Mouse (Mus musculus) C2C12 (cell line): ENCODE results near the gene Zc3h10.

Experiments used
- CTCF ChIP-seq: IDR thresholded peaks from one replicate; pipeline ENCODE4 v1.5.1; 2011; ENCODE audit not compliant: control insufficient read depth, insufficient read depth, insufficient read length
- MYOD1 ChIP-seq: IDR thresholded peaks from one replicate; pipeline ENCODE4 v1.6.1; 2011; ENCODE audit warnings: low read depth; ENCODE audit not compliant: control insufficient read depth, insufficient read length
- MYOG ChIP-seq: IDR thresholded peaks from one replicate; pipeline ENCODE4 v1.6.1; 2011; ENCODE audit not compliant: control insufficient read depth, insufficient read length; ENCODE audit errors: extremely low read depth

- TF ChIP-seq MYOD1 (no peak), MYOG (no peak), CTCF (no peak)
These were observed 12.4 kb downstream of the Zc3h10 start for GRCm38 (mm10) chr10:128535206-128535605.
